Mouse (Mus musculus) right cerebral cortex, adult 2 months (tissue): ENCODE measurements at regions not wholly inside any gene's neighbourhood (a gene's known extent, or its start where the extent isn't known, plus 50 kb on each side); places are given as distances from the start of the nearest gene placed in this dataset.

Source experiments
- DNase-seq, 2 experiments: peaks; one replicate each; pipeline ENCODE4 v3.0.0; 2021 to 2022; ENCODE audit warnings: low spot score in 2 of 2

DNA sequence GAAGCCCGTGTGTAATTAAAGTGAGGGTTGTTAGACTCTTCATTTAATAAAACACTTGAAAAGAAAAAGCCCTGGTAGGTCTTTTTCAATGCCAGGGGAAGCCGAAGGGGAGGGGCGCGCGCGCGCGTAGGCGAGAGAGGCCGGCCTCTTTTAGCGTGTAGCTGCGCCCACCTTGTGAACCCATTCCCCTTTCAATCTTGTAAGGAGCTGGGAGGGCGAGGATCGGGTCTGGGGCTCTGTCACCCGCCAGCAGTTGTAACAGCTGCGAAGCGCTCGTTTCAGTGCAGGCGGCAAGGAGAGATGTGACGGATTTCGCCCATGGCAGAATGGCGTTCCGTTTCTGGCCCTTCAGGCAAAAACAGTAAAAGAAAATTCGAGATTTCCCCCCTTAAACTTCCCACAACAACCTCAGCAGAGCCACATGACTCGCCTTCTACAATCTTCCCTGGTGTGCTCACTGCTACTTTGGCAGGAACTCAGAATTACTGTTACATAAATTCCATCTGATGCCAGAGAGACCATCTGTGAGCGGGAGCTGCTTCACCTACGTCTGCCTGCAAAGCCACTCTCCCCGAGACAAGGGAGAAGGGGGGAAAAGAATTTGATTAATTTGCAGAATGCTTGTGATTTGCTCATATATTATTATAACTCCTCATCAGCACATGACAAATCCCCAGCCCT, 436.4 kb downstream of the Zfp536 start:
- DNase-seq = peak; percentile 78 to 85

DNA sequence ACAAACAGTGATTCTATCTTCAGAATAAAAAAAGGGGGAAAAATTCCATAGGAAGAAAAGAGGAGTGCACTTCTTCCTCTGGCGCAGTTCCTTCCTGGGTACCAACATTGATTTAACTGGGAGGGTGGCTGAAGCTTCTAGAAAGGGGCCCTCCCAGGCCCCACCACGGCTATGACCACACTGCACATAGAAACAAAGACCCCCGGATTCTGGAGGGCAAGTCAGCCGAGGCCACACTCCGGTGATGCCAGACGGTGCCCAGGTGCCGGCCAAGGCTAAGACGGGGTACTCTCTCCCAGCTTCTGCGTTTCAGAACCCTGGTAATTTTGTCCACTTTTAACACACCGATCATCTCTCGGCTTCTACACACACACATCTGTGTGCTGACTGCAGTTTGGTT, 435.8 kb downstream of the Zfp536 start:
- no peak for DNase-seq

DNA sequence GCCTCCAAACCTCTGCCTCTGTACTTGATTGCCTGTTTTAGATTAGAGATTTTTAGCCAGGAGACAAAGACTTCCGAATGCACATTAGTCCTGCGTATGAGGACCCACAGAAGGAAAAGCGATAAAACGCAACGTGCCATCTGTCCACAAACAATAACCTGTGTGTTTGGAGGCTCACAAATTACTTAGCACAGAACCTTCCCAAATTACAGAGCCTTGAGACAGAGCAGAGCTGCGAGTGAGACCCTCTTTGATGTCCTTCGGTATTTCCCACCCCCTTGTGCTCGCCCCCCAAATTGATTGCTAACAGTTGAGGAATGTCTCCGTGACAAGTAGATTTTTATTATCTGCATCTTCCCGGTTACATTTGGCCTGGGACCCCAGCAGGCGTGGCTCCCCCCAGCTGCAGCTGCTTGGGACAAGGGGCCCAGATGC, 435.4 kb downstream of the Zfp536 start:
- no peak for DNase-seq

DNA sequence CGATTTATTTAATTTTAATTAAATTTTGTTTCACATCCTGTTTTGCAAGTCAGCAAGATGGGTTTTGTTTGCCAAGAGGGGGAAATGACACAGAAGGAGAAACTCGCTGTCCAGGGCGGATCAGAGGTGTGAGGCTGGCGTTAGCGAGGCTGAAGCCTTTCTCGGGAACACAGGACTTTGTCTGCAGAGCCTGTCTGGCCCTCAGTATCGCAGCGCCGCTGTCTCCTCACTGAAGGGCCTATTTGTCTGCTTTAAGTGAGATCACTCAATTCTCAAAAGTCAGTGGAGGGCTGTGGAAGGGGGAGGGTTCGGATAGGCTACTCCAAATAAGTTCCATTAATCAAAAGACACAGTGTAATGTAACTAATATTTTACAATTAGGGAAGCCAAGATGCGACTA, 430.8 kb downstream of the Zfp536 start:
- no peak for DNase-seq

DNA sequence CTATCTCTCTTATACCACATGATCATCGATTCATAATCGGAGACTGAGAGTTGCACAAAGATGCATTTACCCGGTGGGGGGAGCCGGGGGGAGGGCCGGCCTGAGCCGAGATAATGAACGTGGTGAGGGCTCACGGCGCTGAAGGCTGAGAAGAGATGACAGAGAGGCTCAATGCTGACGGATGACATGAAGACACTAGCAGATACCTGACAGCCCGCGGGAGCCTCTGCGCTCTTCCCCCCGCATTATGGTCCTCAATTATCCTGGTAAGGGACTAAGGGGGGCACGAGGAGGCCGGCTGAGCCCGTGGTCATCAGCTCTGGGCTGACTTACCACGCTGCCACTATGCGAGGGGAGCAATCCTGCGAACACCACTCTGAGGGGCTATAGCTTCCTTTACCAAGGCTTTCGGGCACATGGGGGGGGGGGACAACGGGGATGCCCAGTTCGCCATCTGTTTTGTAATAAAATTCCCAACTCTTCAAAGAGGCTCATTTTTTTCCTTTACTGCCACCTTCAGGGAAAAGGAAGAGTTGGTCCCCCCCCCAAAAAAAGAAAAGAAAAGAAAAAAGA, 430.3 kb downstream of the Zfp536 start:
- DNase-seq = no peak

DNA sequence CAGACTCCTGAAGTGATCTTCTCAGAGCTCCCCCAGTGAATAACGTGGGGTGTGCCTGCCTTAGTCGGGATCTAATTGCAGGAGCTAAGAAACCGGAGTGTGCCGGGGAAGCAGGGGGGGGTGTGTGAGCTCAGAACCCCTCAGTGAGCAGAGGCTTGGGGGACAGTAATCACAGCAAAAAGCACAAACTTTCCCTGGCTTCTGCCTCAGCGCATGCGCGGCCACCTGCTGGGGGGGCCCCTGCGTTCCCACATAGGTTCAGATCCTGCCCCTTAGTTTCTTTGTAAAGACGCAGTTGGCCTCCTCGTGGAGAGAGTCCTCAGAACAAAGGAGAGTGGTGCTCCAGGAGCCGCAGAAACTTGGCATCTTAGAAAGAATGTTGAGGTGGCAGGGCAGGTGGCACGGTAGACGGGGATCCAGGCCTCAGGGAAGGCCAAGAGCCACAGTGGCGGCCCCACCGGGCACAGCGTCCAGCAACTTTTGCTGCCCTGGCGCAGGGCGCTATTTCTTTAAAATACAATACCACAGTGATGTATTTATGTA, 429.7 kb downstream of the Zfp536 start:
- no peak for DNase-seq

DNA sequence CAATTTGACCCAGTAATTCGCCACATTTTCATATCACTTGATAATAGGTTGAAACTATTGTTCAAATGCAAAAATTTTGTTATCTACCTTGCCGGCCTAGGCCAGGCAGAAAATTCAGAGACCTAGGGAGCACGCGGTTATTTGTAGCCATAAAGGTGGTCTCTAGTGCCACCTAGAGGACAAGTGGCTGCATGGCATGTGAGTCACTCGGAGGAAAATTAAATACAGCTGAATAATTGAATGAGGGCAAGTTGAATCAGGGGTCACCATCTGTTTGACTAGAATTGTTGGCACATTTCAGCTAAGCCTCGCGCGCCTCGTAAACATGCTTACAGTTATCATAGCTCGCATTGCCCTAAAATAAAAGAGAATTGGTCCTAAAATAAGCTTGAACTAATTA, 427.4 kb downstream of the Zfp536 start:
- DNase-seq = peak; percentile 85 to 88

DNA sequence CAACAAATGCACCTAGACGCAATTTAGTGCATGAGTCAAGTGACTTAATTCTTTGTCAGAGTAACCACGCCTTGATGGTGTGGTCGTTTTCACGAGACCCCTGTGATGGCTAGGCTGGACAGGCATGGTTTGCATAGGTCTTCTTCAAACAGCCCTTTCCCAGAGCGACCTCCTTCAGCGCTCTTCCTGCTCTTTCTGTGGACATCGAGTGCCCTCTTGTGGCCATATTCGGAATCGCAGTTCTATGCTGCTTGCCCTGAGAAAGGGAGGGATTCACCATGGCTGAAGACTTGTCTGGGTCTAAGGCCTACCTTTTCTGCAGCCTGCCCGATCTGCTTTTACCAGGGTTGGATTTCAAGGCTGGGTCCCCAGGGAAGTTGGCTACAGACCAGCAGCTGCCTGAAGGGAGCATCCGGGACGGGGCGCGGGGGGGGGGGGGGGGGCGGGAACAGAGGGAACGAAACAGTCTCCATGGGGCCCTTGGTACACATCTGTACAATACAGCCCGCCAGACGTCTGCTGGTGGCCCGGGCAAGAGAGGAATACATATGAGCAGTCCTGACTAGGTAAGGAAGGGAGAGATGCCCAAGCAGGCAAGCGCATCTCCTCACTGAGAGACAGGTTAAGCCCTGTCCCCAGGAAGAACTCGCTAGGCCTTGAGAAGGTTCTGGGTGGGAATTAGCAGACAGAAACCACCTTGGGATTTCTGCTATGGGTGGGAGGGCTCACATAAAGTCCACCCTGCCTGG, 415.6 kb downstream of the Zfp536 start:
- peak; percentile 94 to 96 for DNase-seq

DNA sequence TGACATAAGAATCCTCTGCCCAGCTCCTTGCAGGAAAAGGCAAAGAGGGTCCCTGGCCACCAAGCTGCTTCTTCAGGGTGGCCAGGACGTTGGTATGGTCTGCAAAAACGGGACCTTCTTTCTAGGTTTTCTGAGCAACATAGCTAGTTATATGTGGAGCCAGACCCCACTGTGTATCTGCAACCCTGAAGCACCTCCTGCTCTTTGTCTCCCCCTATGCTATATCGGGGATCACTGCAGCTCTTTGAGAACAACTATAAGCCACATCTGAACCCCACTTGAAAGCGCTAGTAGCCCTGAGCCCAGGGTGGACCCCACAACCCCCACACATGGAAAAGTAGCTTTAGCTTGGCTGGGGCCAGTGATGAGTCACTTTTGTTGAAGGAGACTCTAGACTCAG, 414.9 kb downstream of the Zfp536 start:
- no peak for DNase-seq

DNA sequence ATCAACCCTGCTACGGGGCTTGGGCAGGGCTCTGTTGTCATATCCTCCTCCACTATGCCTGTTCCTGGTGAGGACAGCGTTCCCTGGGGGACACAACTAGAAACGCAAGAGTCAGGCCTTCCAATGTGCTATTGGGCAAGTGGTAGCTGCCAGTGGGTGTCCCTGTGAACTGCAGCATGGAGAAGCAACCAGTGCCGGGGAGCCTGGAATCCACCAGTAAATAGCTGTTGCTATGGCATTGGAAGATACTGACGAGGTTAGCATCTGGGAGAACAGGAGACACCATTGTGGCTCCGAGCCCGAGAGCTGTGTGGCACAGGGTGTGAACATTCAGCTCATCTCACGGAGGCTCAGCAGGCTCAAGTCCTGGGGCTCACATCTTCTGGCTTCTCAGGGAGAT, 414.0 kb downstream of the Zfp536 start:
- DNase-seq = no peak

DNA sequence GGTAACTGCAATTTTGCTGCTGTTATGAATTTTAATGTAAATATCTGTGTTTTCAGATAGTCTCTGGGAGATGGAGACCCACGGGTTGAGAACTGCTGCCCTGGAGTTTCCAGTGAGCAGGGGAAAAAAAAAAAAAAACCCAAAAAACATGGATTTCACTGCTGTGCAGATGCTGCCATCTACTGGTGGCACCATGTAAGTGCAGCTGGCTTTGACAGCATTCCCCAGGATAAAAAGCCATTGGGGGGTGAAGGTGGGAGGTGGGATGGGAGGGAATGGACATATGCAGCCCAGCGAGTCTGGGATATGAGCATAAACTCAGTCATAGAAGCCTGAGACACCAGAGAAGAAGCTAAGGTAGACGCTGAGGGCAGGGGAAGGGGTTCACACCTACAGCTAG, 413.3 kb downstream of the Zfp536 start:
- DNase-seq = peak in 1 of 2 experiments; percentile 47

DNA sequence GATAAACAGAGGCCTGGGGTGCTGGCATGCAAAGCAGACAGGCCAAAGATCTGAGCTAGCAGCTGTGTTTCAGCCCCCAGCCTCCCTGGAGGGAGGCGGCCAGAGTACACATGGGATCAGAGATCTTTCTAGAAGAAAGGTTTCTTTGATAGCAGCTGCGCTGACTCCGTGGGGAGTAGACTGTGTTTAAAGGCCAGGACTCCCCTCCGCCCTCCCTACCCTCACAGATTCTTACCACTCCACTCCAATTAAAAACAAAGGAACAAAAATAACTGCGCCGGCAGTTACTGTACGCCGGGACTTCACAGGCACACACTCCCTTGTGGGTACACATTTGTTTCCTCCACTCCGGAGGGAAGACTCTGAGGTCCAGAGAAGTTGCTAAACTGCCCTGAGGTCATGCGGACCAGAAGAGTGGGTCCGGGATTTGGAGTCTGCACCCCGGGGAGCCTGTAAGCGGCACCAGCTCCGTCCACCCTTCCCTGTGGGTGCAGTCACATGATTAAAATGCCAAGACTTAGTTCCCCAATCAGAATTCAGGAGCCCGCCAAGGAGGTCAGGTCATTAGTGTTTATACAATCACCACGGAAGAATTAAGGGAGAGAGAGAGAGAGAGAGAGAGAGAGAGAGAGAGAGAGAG, 411.5 kb downstream of the Zfp536 start:
- no peak for DNase-seq

DNA sequence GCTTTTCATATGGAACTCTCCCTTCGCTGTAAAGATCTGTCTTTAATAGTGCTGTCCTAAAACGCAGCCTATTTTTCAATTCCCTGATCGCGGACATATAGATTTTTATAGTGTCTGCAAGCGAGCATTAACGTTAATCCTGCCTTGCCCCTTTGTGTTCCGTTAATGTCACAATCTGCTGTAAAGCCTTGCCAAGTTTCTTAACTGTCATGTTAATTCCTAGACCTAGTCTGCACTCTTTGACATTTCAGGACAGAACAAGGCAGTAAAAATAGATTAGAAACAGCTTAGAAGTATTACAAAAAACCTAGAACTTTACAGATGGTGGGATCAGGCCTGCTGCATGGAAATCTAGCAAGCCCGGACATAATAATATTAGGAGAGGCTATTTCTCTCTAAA, 410.6 kb downstream of the Zfp536 start:
- no peak for DNase-seq

DNA sequence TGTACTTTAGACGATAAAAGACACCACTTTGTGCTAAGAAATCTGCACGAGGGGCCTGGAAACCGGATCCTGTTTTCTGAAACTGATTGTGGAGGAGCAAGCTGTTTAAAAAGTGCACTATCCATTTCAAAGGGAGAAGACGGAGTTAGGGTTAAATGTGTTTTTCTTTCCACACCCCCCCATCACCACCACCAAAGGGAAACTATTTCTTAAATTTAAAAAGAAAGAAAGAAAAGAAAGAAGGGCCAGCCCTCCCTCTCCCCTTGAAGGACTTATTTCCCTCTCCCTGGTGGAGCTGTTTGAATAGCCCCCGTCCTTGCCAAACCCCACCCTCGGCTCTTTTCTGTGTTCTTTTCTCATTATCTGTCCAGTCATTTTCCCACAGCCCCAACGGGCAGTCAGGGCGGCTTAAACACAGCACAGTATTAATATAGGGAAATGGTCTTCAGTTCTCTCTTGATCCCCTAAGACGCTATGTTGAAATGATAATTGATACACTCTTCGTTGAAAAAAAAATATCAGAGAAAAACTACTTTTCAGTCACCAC, 409.7 kb downstream of the Zfp536 start:
- DNase-seq = no peak

DNA sequence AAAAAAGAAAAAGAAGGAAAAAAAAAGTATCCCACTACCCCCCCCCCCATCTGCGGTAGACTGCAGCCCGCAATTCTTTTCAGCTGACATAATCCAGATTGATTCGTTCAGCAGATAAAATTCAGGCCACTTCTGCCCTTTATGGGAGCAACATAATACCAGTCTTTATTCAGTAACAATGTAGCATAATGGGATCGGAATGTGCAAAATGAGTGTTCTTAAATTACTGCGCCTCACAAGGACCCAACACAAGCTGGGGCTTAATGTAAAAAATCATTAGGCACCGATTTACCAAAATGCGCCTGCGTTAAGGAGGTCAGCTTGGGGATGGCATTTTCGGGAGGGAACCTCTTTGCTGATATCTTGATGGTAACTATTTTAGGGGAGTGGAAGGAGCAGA, 409.2 kb downstream of the Zfp536 start:
- DNase-seq = no peak

DNA sequence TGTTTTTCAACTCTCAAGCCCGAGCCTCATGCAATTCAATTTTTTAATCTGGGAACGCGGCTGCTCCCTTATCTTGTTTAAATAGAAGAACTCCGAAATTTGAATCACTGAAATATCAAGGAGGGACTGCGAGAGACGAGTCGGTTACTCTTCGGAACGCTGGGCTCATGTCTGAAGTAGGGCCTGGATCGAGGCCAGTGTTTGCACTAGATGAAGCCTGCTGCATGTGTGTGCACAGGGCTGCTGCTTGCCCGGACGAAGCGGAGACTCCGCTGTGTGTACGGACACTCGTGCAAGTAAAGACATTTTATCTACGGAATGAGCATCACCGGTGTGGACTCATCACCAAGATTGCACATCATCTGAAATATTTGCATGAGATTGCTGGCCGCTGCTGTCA, 407.4 kb downstream of the Zfp536 start:
- no peak for DNase-seq

DNA sequence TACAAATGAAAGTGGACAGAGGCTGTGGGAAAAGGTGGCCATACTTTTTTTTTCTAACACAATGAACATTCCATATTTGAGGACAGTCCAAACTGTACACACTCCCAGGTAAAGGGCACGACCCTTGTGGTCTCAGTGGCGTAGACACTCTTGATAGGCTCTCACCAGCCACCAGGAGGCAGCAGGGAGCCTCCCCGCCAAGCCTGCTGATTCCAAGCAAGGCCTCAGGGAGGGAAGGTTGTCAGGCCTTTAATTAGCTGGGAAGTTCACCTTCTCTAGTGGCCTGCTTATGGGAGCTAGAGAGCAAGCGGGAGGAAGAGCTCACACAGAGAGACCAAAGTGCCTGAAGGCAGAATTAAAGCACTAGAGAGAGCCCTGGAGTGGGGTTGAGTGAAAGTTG, 403.7 kb downstream of the Zfp536 start:
- DNase-seq = no peak

DNA sequence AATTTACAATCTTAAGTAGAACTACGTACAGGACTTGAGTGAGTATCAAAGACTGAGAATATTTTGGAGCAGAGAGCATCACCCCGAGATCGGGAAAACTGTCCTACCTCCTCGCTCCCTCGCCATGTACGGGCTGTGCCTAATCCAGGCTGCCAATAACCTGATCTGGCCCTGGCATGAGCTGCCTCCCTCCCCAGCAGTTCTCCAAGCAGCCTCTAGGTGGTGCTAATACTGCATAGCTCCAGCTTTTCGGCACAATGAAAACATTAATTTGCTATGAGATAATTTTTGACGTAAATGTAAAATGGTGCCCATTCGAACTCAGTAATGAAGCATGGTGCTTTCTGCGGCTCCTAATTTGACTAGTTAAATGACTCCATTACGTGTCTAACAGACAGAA, 399.6 kb downstream of the Zfp536 start:
- peak; percentile 90 to 91 for DNase-seq

DNA sequence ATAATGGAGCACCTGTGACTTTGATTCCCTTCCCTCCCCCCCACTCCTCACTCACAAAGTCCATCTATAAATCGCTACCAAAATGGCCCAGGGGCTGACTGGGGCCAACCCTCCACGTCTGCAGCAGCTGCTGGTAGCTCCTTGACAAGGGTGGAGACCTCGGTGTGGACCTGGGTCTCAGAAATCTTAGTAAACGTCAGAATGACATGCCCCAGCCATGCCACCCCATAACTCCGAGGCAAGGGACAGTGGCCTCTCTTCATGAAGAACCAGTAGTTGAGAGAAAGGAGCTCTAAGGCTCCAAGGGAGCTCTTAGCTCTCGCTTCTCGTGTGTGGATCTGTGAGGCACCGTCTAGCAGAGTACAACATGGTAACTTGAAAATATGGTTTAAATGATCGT, 398.4 kb downstream of the Zfp536 start:
- no peak for DNase-seq

DNA sequence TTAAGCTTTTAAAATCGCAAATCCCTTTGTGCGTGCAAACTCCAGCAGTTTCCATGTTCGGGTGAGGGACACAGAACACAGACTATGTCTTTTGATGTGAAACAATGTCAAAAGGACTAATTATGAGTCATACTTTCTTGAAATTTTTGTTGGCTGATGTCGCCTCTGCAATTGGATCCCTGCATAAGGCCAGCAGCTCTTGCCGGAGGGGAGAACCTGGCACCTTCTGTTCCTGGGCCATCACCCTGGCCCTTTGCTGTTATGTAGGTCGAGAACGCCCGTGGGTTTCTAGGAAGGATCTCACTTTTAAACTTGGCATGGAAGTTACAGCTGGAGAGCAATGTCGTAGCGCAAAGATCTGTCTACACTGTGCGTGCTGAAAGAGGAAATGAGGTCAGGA, 397.9 kb downstream of the Zfp536 start:
- DNase-seq = no peak

DNA sequence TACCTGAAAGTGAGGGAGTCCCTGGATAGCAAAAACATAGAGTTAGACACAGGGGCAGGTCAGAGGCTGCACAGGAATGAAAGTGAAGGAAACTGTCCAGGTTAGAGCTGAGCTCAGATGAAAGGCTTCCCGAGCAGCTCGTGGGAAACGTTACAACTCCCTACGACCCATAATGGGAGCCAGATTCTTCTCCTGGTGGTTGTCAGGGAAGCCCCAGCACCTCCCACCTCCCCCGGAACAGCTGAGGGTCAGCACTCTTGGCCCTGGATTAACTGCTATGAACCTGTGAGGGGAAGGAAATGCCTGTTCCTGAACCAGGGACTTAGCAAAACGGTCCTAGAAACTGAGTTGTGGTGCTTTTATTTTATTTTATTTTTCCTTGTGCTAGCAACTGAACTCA, 397.2 kb downstream of the Zfp536 start:
- DNase-seq = no peak

DNA sequence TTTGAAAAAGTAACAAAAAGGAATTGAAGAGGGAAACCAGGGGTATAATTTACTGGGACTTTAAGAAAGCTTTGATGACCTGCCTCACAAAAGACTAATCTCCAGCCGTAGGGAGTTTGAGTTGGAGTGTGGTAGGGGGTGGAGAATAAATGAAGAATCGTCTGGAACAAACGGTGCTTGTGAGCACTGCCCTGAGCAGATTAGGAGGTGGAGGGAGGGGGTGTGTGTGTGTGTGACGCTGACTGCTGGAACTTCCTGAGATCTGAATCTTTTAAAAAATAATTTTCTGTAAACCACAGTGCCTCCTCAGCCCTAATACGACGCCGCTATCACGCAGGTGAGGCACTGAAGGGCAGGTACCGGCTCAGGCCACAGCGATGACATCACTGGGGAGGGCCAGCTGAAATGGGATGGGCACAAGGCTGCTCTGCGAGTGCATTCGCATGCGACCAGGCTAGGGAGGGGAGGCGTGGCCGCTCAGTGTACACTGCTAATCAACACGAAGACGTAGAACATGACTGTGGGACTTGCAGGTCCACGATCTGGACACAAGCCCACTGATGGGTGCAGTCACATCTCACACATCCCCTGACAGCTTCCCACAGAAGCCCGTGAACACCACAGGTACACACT, 395.4 kb downstream of the Zfp536 start:
- DNase-seq = no peak
